Mouse (Mus musculus) forebrain, embryonic 15.5 days (tissue): ENCODE results near the gene Rgs16. TPM values are rescaled to one million over a fixed set of nuclear protein-coding genes. Genes with fewer than 3 reads are reported as not detected.
A peak's percentile ranks its signal among the peaks of the same experiment; 100 is the strongest.

Experiments used
- ATAC-seq: fragments of 200-750 bp; cut with Nextera tagmentation; replicated peaks from 2 replicates; pipeline ENCODE4 v1.8.0; 2017; ENCODE audit warnings: mild to moderate bottlenecking, moderate TSS enrichment, moderate library complexity
- H3K27ac ChIP-seq: fragments of 300-500 bp; sonication (generic); replicated peaks from 2 replicates; pipeline ENCODE4 v1.5.1; 2015; ENCODE audit warnings: mild to moderate bottlenecking, inconsistent platforms
- H3K27me3 ChIP-seq: fragments of 300-500 bp; sonication (generic); 2 replicates; pipeline ENCODE4 v1.6.1; 2015; ENCODE audit warnings: inconsistent platforms
- H3K36me3 ChIP-seq: fragments of 300-500 bp; sonication (generic); 2 replicates; pipeline ENCODE4 v1.6.1; 2015; ENCODE audit warnings: mild to moderate bottlenecking, inconsistent platforms
- H3K4me1 ChIP-seq: fragments of 300-500 bp; sonication (generic); 2 replicates; pipeline ENCODE4 v1.6.1; 2015; ENCODE audit warnings: inconsistent platforms
- H3K4me2 ChIP-seq: fragments of 300-500 bp; sonication (generic); replicated peaks from 2 replicates; pipeline ENCODE4 v1.6.1; 2015; ENCODE audit warnings: mild to moderate bottlenecking, inconsistent platforms
- H3K4me3 ChIP-seq: fragments of 300-500 bp; sonication (generic); 2 replicates; pipeline ENCODE4 v1.5.1; 2015; ENCODE audit warnings: mild to moderate bottlenecking, inconsistent platforms
- H3K9ac ChIP-seq: fragments of 300-500 bp; sonication (generic); replicated peaks from 2 replicates; pipeline ENCODE4 v1.6.1; 2015; ENCODE audit warnings: mild to moderate bottlenecking, inconsistent platforms
- H3K9me3 ChIP-seq: fragments of 300-500 bp; sonication (generic); 2 replicates; pipeline ENCODE4 v1.6.1; 2016; ENCODE audit warnings: inconsistent platforms
- WGBS: fragments of 180-500 bp; shearing (Covaris S2); methylation state at CpG from one replicate; pipeline ENCODE4 v1.1.7; 2015; ENCODE audit warnings: mixed read lengths; 5-methylcytosine and 5-hydroxymethylcytosine counted together
- polyA plus RNA-seq: library from polyadenylated mRNA; unstranded; fragments of >200 nt; fragmentation: Nextera tagmentation; extraction: Ambion mirVana; gene quantifications from 2 replicates; pipeline ENCODE4 v1.2.1, GENCODE M21; 2015

Rgs16 gene
- polyA plus RNA-seq, 1 experiment from 2014 or later, result 39.2 TPM

GRCm38 (mm10) chr1:153726636-153727035 lies 13.5 kb upstream of the Rgs16 start:
- no peaks in the 10 kb centered on the region for H3K27me3 ChIP-seq
- no peak overlapping the region for H3K9ac ChIP-seq
- no peaks in the 10 kb centered on the region for H3K9me3 ChIP-seq
- H3K36me3 ChIP-seq, result no peaks in the 10 kb centered on the region
- H3K4me2 ChIP-seq, result no peak overlapping the region
- WGBS, result 65% methylated on average over 16 of the region's 16 CpGs
- no peak overlapping the region for H3K4me3 ChIP-seq
- ATAC-seq, result peak; percentile 38; the same call in 1 of the 2 replicates
- 0 out of 2 replicates have a peak overlapping the region, but pooled peaks have one; percentile 19 for H3K27ac ChIP-seq
- peaks cover 5% of the 10 kb centered on the region; the same call in 1 of the 2 replicates for H3K4me1 ChIP-seq

- H3K4me3 ChIP-seq, result no peak overlapping the region
- no peaks in the 10 kb centered on the region for H3K36me3 ChIP-seq
- H3K9me3 ChIP-seq, result no peaks in the 10 kb centered on the region
- no peak for ATAC-seq
- no peak overlapping the region for H3K27ac ChIP-seq
- no peak overlapping the region for H3K4me2 ChIP-seq
- no peaks in the 10 kb centered on the region for H3K27me3 ChIP-seq
- WGBS, result 59% methylated on average over 2 of the region's 2 CpGs
- no peak overlapping the region for H3K9ac ChIP-seq
- peaks cover 13% of the 10 kb centered on the region for H3K4me1 ChIP-seq
Measured at GRCm38 (mm10) chr1:153729806-153730205, 10.3 kb upstream of the Rgs16 start.

- no peak for ATAC-seq
- H3K27ac ChIP-seq, result no peak overlapping the region
- no peak overlapping the region for H3K4me3 ChIP-seq
- H3K27me3 ChIP-seq, result no peaks in the 10 kb centered on the region
- peaks cover 13% of the 10 kb centered on the region for H3K4me1 ChIP-seq
- 64% methylated on average over 3 of the region's 3 CpGs for WGBS
- H3K36me3 ChIP-seq, result no peaks in the 10 kb centered on the region
- no peaks in the 10 kb centered on the region for H3K9me3 ChIP-seq
- H3K9ac ChIP-seq, result no peak overlapping the region
- H3K4me2 ChIP-seq, result no peak overlapping the region
Measured at GRCm38 (mm10) chr1:153730671-153731070, 9.5 kb upstream of the Rgs16 start.

- ATAC-seq, result no peak
- no peak overlapping the region for H3K4me2 ChIP-seq
- no peak overlapping the region for H3K27ac ChIP-seq
- H3K9ac ChIP-seq, result no peak overlapping the region
- H3K4me1 ChIP-seq, result peaks cover 29% of the 10 kb centered on the region
- H3K27me3 ChIP-seq, result no peaks in the 10 kb centered on the region
- H3K4me3 ChIP-seq, result no peak overlapping the region
- WGBS, result 21% methylated on average over 9 of the region's 9 CpGs
- no peaks in the 10 kb centered on the region for H3K36me3 ChIP-seq
- no peaks in the 10 kb centered on the region for H3K9me3 ChIP-seq
Measured at GRCm38 (mm10) chr1:153733181-153733580, 7.0 kb upstream of the Rgs16 start.

GRCm38 (mm10) chr1:153734866-153735265 lies 5.3 kb upstream of the Rgs16 start:
- no peak overlapping the region for H3K4me3 ChIP-seq
- peaks cover 35% of the 10 kb centered on the region for H3K4me1 ChIP-seq
- H3K27ac ChIP-seq, result no peak overlapping the region
- ATAC-seq, result no peak
- no peaks in the 10 kb centered on the region for H3K27me3 ChIP-seq
- H3K9me3 ChIP-seq, result no peaks in the 10 kb centered on the region
- 84% methylated on average over 4 of the region's 4 CpGs for whole genome bisulfite sequencing
- H3K36me3 ChIP-seq, result no peaks in the 10 kb centered on the region
- H3K9ac ChIP-seq, result no peak overlapping the region
- no peak overlapping the region for H3K4me2 ChIP-seq

GRCm38 (mm10) chr1:153736096-153736495 lies 4.1 kb upstream of the Rgs16 start:
- ATAC-seq, result no peak
- Histone ChIP-seq H3K4me2 (no peak overlapping the region), H3K4me3 (no peak overlapping the region), H3K27me3 (no peaks in the 10 kb centered on the region), H3K9me3 (no peaks in the 10 kb centered on the region), H3K4me1 (peaks cover 46% of the 10 kb centered on the region), H3K27ac (0 out of 2 replicates have a peak overlapping the region, but pooled peaks have one; percentile 54), H3K9ac (no peak overlapping the region), H3K36me3 (no peaks in the 10 kb centered on the region)
- WGBS, result 65% methylated on average over 6 of the region's 6 CpGs

GRCm38 (mm10) chr1:153737101-153738085 lies 2.8 kb upstream of the Rgs16 start:
- Histone ChIP-seq H3K4me3 (no peak overlapping the region), H3K27ac (peak overlapping the region; percentile 54), H3K9me3 (no peaks in the 10 kb centered on the region), H3K4me2 (no peak overlapping the region), H3K9ac (no peak overlapping the region), H3K36me3 (no peaks in the 10 kb centered on the region), H3K27me3 (no peaks in the 10 kb centered on the region), H3K4me1 (peaks cover 53% of the 10 kb centered on the region)
- 30% methylated on average over 9 of the region's 9 CpGs for WGBS
- peak; percentile 9; the same call in 1 of the 2 replicates for ATAC-seq

GRCm38 (mm10) chr1:153739437-153740015 lies 623 bp upstream of the Rgs16 start:
- Histone ChIP-seq H3K9me3 (no peaks in the 10 kb centered on the region), H3K4me3 (peak overlapping the region; percentile 50), H3K4me2 (peak overlapping the region; percentile 74), H3K4me1 (peaks cover 64% of the 10 kb centered on the region), H3K27ac (no peak overlapping the region), H3K27me3 (no peaks in the 10 kb centered on the region), H3K36me3 (no peaks in the 10 kb centered on the region), H3K9ac (no peak overlapping the region)
- WGBS, result 17% methylated on average over 13 of the region's 13 CpGs
- no peak for ATAC-seq

GRCm38 (mm10) chr1:153740775-153741400 lies 739 bp downstream of the Rgs16 start:
- Histone ChIP-seq H3K9me3 (no peaks in the 10 kb centered on the region), H3K9ac (peak overlapping the region; percentile 48), H3K27me3 (no peaks in the 10 kb centered on the region), H3K36me3 (no peaks in the 10 kb centered on the region), H3K4me1 (peaks cover 67% of the 10 kb centered on the region), H3K27ac (no peak overlapping the region; the same call in 1 of the 2 replicates), H3K4me2 (peak overlapping the region; percentile 74), H3K4me3 (peak overlapping the region; percentile 50)
- 27% methylated on average over 12 of the region's 12 CpGs for WGBS
- ATAC-seq, result no peak

- Histone ChIP-seq H3K27me3 (no peaks in the 10 kb centered on the region), H3K4me1 (peaks cover 62% of the 10 kb centered on the region), H3K4me2 (peak overlapping the region; percentile 74), H3K9me3 (no peaks in the 10 kb centered on the region), H3K4me3 (peak overlapping the region; percentile 50), H3K36me3 (no peaks in the 10 kb centered on the region), H3K9ac (no peak overlapping the region; the same call in 1 of the 2 replicates), H3K27ac (peak overlapping the region; percentile 3; the same call in 1 of the 2 replicates)
- no peak for ATAC-seq
- 49% methylated on average over 18 of the region's 18 CpGs for WGBS
Measured at GRCm38 (mm10) chr1:153741551-153742316, 1.6 kb downstream of the Rgs16 start.

- H3K4me2 ChIP-seq, result peak overlapping the region; percentile 74
- H3K4me1 ChIP-seq, result peaks cover 59% of the 10 kb centered on the region
- H3K27ac ChIP-seq, result no peak overlapping the region
- 59% methylated on average over 11 of the region's 11 CpGs for WGBS
- H3K9me3 ChIP-seq, result no peaks in the 10 kb centered on the region
- peak overlapping the region; percentile 50 for H3K4me3 ChIP-seq
- no peak overlapping the region for H3K9ac ChIP-seq
- H3K36me3 ChIP-seq, result no peaks in the 10 kb centered on the region
- ATAC-seq, result no peak
- no peaks in the 10 kb centered on the region for H3K27me3 ChIP-seq
Measured at GRCm38 (mm10) chr1:153742374-153743155, 2.4 kb downstream of the Rgs16 start.
